Mouse (Mus musculus): ENCODE measurements at regions not wholly inside any gene's neighbourhood (a gene's known extent, or its start where the extent isn't known, plus 50 kb on each side); places are given as distances from the start of the nearest gene placed in this dataset.

DNA sequence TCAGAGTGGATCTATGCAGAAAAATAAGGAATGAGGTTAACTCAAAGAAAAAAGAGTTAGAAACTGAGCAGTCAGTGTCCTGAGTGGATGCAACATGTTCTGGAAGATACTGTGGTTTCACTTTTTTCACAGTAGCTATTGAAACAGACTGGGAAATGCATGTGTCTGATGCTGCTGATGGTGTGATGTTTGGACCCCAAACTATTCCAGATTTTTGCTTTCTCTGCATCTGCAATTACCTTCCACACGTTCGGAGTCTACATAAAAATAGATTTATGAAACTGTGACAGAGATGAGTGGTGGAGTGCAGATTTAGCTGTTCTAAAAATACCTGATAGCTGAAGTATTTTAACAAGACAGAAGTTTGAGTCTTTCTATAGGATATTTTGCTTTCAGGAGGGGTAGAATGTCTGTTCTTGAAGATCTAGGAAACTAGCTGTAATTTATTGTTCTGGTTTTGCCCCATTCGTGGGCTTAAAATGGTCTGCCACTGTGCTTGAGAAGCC is 545.3 kb downstream of the Stim2 start:
- in situ Hi-C loops (cut with MboI, MseI) = no loop called here

DNA sequence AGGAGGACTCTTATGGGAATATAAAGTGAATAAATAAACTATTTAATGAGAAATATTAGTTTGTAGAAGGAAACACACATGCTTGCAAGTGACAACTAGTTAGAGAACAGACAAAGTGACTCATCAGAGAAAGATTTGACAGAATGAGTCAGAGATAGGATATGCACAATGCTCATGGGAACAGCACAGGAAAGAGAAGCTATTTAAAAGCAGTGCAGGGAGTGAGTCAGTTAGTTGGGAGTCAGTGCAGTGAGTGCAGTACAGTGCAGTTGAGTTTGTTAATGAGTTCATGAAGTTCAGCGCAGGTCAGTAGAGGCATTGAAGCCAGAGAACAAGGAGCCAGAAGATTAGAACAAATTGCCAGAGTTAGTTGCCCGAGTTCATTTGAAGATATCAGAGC is 580.2 kb downstream of the Stim2 start:
- in situ Hi-C loops (cut with MboI, MseI) = no loop called here

DNA sequence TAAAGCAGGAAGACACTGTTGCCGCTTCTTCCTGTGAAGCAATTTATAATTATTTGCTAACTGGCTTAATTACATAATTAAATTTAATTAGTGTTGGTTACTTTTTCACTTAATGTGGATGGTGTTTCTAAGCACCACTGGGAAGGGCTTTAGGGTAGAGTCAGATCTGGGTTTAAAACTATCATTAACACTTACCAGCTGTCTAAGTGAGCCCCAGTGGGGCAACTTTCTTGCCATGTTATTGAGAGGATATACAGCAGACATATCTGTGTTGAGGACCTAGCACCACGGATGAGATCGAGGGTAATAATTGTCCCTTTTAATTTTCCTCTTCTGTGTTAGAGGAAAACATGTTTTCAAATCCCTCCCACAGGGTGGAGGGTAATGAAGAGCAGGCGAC is 581.2 kb downstream of the Stim2 start:
- in situ Hi-C loops (cut with MboI, MseI) = no loop called here

DNA sequence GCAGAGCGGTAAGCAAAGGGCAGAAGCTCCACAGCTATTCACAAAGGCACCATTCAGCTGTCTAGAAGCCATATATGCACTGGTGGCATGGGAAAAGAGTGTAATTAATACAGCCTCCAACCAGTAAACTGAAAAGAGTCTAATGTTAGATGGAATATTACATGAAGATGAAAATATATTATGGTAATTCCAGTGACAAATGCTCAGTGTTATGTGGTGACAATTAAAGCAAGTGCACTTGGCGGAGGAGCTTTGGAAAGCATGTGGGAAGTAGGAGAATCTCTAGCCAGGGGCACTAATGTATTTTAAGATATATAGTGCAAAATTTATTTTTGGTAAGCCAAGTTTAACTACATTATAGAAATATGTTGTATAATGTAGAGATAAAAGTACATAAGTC is 583.9 kb downstream of the Stim2 start:
- in situ Hi-C loops (cut with MboI, MseI) = no loop called here

DNA sequence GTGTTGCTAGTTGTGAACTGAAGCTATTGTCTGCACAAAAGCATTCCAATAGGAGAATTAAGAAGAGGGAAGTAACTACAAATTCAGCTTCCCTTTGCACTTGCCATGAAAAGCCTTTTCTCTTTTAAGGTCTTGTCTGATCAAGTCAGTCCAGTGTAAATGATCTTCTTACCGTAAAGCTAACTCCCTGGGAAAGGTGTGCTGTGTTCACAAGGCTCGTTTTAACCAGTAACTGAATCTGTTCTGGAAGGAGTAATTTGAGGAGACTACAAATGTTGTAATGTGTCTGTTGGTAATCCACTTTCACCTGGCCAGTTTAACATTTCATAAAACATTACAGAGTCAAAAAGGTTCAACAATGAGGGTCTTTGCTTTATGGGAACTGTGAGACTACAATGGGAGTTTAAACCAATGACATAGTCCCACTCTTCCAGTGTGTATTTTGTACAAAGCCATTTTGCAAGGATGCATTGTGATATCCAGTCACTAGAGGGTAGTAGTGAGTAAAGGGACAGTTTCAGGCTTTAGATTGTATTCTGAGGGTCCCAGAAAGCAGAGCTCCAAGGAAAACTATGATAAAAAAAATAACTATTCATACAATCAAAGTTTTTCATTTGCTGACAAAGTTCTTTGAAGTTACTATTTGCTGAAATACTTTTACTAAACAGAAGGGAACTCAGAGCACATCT is 590.2 kb downstream of the Stim2 start:
- in situ Hi-C loops (cut with MboI, MseI) = no loop called here

DNA sequence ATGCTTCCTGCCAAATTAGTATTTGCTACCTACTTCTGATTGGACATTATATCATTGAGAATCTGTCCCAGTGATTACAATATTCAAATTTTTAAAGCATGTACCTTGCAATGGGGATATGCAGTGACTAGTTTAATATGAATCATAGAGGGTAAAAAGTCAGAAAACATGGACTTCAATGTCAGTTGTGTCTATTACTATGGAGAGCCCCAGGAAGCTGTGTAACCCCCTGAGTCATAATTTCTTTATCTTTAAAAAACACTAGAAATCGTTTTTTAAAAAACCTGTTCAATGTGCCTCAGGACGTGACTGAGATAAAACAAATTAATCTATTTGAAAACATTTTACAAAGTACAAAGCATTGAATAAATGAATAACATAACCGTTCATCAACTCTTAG is 612.7 kb downstream of the Stim2 start:
- in situ Hi-C loops (cut with MboI, MseI) = no loop called here

DNA sequence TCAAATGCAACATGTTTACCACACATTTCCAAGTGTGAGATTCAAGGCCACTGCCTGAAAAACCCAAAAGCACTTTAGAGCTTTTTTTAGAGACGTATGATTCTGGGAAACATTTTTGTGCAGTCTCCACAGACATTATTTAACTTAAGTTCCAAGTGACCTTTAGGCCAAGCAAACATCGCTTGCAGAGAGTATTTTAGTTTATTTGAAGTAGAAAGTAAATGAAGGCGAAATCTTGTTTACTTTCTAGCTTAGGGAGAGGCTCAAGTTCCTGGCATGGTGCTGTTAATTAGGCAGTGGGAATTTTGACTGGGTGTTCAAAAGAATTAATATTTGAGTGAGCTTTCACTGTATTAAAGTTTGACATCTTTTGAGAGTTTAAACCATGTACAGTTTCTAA is 624.4 kb downstream of the Stim2 start:
- in situ Hi-C loops (cut with MboI, MseI) = no loop called here

DNA sequence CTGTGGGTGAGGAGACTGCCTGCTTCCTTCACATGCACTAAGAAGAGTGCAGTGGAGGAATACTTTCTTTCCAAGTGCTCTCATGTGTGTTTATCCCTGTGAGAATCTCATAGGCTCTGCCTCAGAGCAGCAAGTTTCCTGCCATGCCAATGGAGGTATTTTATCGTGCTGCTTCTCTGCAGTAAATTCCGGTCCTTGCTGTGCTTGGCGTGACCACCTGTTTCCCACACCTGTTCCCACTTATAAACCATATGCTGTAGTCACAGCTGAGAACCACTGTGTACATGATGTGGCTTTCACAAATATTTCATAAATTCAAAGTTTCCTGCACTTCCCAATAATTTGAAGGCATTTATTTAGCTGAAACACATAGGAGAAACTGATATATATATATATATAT is 634.0 kb downstream of the Stim2 start:
- in situ Hi-C loops (cut with MboI, MseI) = loop anchor here (25.0 kb wide), 1 partner anchor 770 kb away; no protein-coding TSS in a partner anchor
